Mouse (Mus musculus) CH12.LX (cell line): ENCODE data around the gene Bdkrb2. TPM values are rescaled to one million over a fixed set of nuclear protein-coding genes. Genes with fewer than 3 reads are reported as not detected.
A peak's percentile ranks its signal among the peaks of the same experiment; 100 is the strongest.

ENCODE experiments used
- DNase-seq: peaks from one replicate; pipeline ENCODE4 v3.0.0-alpha.2; 2013; ENCODE audit errors: extremely low read depth
- H3K27ac ChIP-seq: 2 replicates; pipeline ENCODE4 v1.5.1; 2012; ENCODE audit warnings: low read depth, mild to moderate bottlenecking, control low read depth, moderate library complexity; ENCODE audit not compliant: insufficient read depth
- H3K27me3 ChIP-seq: replicated peaks from 2 replicates; pipeline ENCODE3; 2012; ENCODE audit warnings: inconsistent platforms
- H3K36me3 ChIP-seq, 2 experiments: replicated peaks in 1 of 2; 2 replicates each; pipeline versions ENCODE3 to v1.6.1; 2012; ENCODE audit warnings: inconsistent platforms in 1 of 2, low read length in 1 of 2, mild to moderate bottlenecking in 1 of 2, mixed read lengths in 1 of 2, moderate library complexity in 1 of 2; ENCODE audit not compliant: control insufficient read depth in 1 of 2, insufficient read depth in 1 of 2
- H3K4me1 ChIP-seq, 2 experiments: 2 replicates each; pipeline ENCODE4 v1.6.1; 2012; ENCODE audit warnings: inconsistent platforms in 1 of 2, moderate library complexity in 1 of 2; ENCODE audit not compliant: insufficient read depth in 2 of 2, control insufficient read depth in 1 of 2
- H3K4me2 ChIP-seq: 2 replicates; pipeline ENCODE4 v1.6.1; 2012; ENCODE audit warnings: low read depth, mild to moderate bottlenecking, control low read depth; ENCODE audit not compliant: poor library complexity, insufficient read depth, severe bottlenecking
- H3K4me3 ChIP-seq, 3 experiments: fragments of 150-350 bp in 1 of 3; sonication (generic) in 1 of 3; replicated peaks in 1 of 3; 2 replicates each; pipeline versions ENCODE3 to v1.5.1; 2011 to 2012; ENCODE audit warnings: low read depth in 2 of 3, low read length in 2 of 3, mild to moderate bottlenecking in 2 of 3, moderate library complexity in 2 of 3, control low read depth in 1 of 3, improper control_type of control experiment in 1 of 3, inconsistent platforms in 1 of 3, mixed read lengths in 1 of 3; ENCODE audit not compliant: poor library complexity in 1 of 3
- H3K79me2 ChIP-seq: replicated peaks from 2 replicates; pipeline ENCODE4 v1.6.1; 2012; ENCODE audit warnings: mild to moderate bottlenecking, moderate library complexity; ENCODE audit not compliant: control insufficient read depth, poor library complexity, insufficient read depth, severe bottlenecking; ENCODE audit errors: extremely low read depth
- H3K9ac ChIP-seq: 2 replicates; pipeline ENCODE4 v1.6.1; 2012; ENCODE audit warnings: low read depth, mild to moderate bottlenecking, control low read depth, moderate library complexity; ENCODE audit not compliant: insufficient read depth
- H3K9me3 ChIP-seq: replicated peaks from 2 replicates; pipeline ENCODE3; 2012; ENCODE audit warnings: low read length, inconsistent platforms, mixed read lengths
- CTCF ChIP-seq, 2 experiments: IDR thresholded peaks in 1 of 2; conservative IDR thresholded peaks in 1 of 2; 2 replicates each; pipeline ENCODE4 v1.5.1; 2011 to 2012; ENCODE audit warnings: low read depth in 2 of 2, low read length in 2 of 2, improper control_type of control experiment in 1 of 2, inconsistent platforms in 1 of 2, mild to moderate bottlenecking in 1 of 2, moderate library complexity in 1 of 2
- ETS1 ChIP-seq: conservative IDR thresholded peaks from 2 replicates; pipeline ENCODE4 v1.6.1; 2012; ENCODE audit warnings: low read depth, mild to moderate bottlenecking, inconsistent platforms, low read length, improper control_type of control experiment, moderate library complexity
- HCFC1 ChIP-seq: IDR thresholded peaks from 2 replicates; pipeline ENCODE4 v1.6.1; 2012; ENCODE audit warnings: low read depth, mild to moderate bottlenecking, inconsistent platforms, low read length, improper control_type of control experiment
- JUND ChIP-seq: conservative IDR thresholded peaks from 2 replicates; pipeline ENCODE4 v1.6.1; 2011; ENCODE audit warnings: low read depth, low read length, improper control_type of control experiment
- MAZ ChIP-seq: IDR thresholded peaks from 2 replicates; pipeline ENCODE4 v1.6.1; 2012; ENCODE audit warnings: low read depth, mild to moderate bottlenecking, inconsistent platforms, low read length, improper control_type of control experiment, moderate library complexity
- NRF1 ChIP-seq: IDR thresholded peaks from 2 replicates; pipeline ENCODE4 v1.6.1; 2014; ENCODE audit warnings: low read depth, mild to moderate bottlenecking, inconsistent platforms, low read length, improper control_type of control experiment, moderate library complexity
- RAD21 ChIP-seq: IDR thresholded peaks from 2 replicates; pipeline ENCODE4 v1.6.1; 2011; ENCODE audit warnings: low read depth, mild to moderate bottlenecking, low read length, improper control_type of control experiment, moderate library complexity
- RCOR1 ChIP-seq: conservative IDR thresholded peaks from 2 replicates; pipeline ENCODE4 v1.6.1; 2012; ENCODE audit warnings: low read depth, mild to moderate bottlenecking, inconsistent platforms, low read length, improper control_type of control experiment
- SMC3 ChIP-seq: IDR thresholded peaks from 2 replicates; pipeline ENCODE4 v1.6.1; 2011; ENCODE audit warnings: low read depth, low read length, improper control_type of control experiment
- dilution Hi-C: fragments of 300-500 bp; cut with MboI; formaldehyde crosslinking; loops from 2 replicates; pipeline ENCODE4 v1.14.3; 2020; ENCODE audit warnings: low sequenced_read_pairs; ENCODE audit not compliant: extremely low pct_unique_long_range_greater_than_20kb, extremely low pct_ligation_motif_present
- in situ Hi-C: fragments of 300-500 bp; cut with MboI; formaldehyde crosslinking; loops from 3 replicates; pipeline ENCODE4 v1.14.3; 2019; ENCODE audit warnings: low sequenced_read_pairs, low pct_ligation_motif_present, low pct_unique_long_range_greater_than_20kb, mixed read lengths
- polyA plus RNA-seq: library from polyadenylated mRNA; unstranded; fragments of >175 nt; gene quantifications from 2 replicates; pipeline ENCODE4 v1.2.1, GENCODE M21; 2012; ENCODE audit warnings: low read depth; ENCODE audit not compliant: insufficient read length
- total RNA-seq, 2 experiments: library from RNA; depleted of rRNA; stranded (reverse); fragments of 300-350 nt in 1 of 2; fragments of >200 nt in 1 of 2; gene quantifications; 2 replicates each; pipeline ENCODE4 v1.2.3; 2012 to 2014

Gene Bdkrb2
- total and polyA plus RNA-seq, 3 experiments = 0.06 TPM; not detected in 2

DNA sequence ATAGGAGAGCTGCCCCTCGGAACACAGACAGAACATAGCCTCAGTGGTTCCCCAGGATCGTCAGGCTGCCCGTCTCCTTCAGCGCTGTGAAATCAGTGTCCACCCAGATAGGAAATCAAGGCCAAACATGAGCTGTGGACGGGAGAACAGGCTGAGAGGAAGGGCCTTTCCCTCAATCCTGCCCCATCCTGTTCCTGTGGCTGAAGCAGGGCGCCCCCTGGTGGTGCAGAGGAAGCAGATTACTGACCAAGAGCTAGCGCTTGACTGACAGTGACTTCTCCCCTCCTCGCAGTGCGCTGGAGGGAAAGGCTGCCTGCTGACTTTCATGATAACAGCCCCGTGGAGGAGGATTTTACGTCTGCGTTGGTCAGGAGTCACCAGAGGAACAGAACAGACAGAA, 21.8 kb downstream of the Bdkrb2 start:
- H3K4me2 ChIP-seq = no peak overlapping the region
- peaks cover 0 to 31% of the 10 kb centered on the region in 2 experiments; a peak in 2 of 4 replicates for H3K4me1 ChIP-seq
- in situ Hi-C loops = loop anchor here (5.0 kb wide), 1 partner anchor 88 kb away; no protein-coding TSS in a partner anchor
- H3K36me3 ChIP-seq = no peaks in the 10 kb centered on the region
- dilution Hi-C loops = no loop called here
- H3K4me3 ChIP-seq = no peak overlapping the region
- no peaks in the 10 kb centered on the region for H3K9me3 ChIP-seq
- DNase-seq = peak; percentile 76
- H3K27ac ChIP-seq = no peak overlapping the region
- peaks cover 11% of the 10 kb centered on the region for H3K27me3 ChIP-seq
- no peak overlapping the region for H3K9ac ChIP-seq
- H3K79me2 ChIP-seq = no peaks in the 10 kb centered on the region
- TF ChIP-seq CTCF (conservative IDR thresholded peaks at IDR 0.05 in 1 of 2, IDR thresholded peaks at IDR 0.05 in 1 of 2; ENCODE audit: low read depth in 2 of 2, low read length in 2 of 2) (peak; percentile 68 to 79), NRF1 (no peak), RAD21 (peak; percentile 58), JUND (no peak), SMC3 (peak; percentile 74)
- TF ChIP-seq, all 38 proteins: peak for 3

DNA sequence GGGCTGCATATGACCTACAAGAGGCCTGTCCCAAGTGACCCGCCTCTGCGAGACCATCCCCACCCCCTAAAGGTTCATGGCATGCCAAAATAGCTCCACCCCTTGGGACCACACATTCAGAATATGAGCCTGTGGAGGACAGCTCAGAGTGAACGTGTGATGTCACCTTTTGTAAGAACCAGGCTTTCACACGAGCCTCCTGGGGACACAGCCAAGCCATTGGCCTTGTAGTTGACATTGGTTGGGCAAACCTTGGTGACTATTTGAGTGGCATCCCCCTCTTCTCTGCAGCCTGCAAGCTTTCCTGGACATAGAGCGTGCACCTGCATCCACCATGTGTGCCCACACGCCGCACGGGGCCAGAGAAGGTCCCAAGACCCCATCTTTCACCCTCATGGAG, 24.5 kb downstream of the Bdkrb2 start:
- Histone ChIP-seq H3K4me3 (no peak overlapping the region), H3K27ac (no peak overlapping the region), H3K9ac (no peak overlapping the region), H3K9me3 (no peaks in the 10 kb centered on the region), H3K4me2 (no peak overlapping the region), H3K27me3 (peaks cover 4% of the 10 kb centered on the region), H3K36me3 (no peaks in the 10 kb centered on the region), H3K4me1 (peaks cover 0 to 31% of the 10 kb centered on the region in 2 experiments; a peak in 2 of 4 replicates), H3K79me2 (no peaks in the 10 kb centered on the region)
- peak; percentile 34 for TF ChIP-seq ETS1
- no peak for TF ChIP-seq RCOR1
- in situ Hi-C loops = no loop called here
- peak; percentile 33 for DNase-seq
- dilution Hi-C loops = no loop called here

DNA sequence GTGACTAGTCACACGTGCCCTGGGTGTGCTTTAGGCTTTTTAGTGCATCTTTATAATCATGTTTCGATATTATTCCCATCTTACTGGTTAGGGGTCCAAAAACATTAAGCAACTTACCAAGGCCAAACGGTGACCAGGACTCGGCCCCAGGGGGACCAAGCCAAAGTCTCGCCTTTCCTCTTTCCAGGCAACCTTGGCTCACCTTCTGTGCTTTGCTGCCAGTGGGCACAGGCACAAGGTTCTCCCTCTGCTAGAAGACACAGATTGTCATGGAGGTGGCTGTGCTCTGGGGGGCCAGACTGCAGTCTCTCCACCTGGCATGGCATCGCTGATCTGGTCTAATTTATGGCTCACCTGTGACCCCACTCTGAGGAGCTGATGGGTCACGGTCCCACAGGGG, 27.8 kb downstream of the Bdkrb2 start:
- TF ChIP-seq MAZ (no peak), HCFC1 (no peak)
- H3K36me3 ChIP-seq = no peaks in the 10 kb centered on the region
- no peak overlapping the region for H3K4me3 ChIP-seq
- H3K4me2 ChIP-seq = no peak overlapping the region
- H3K4me1 ChIP-seq = peaks cover 0 to 21% of the 10 kb centered on the region in 2 experiments; a peak in 2 of 4 replicates
- no peak overlapping the region for H3K9ac ChIP-seq
- no peak for DNase-seq
- dilution Hi-C loops (no loop called here), in situ Hi-C loops (no loop called here)
- H3K79me2 ChIP-seq = no peaks in the 10 kb centered on the region
- no peaks in the 10 kb centered on the region for H3K9me3 ChIP-seq
- peaks cover 4% of the 10 kb centered on the region for H3K27me3 ChIP-seq
- H3K27ac ChIP-seq = no peak overlapping the region
